Mouse (Mus musculus) embryonic facial prominence, embryonic 13.5 days (tissue): ENCODE results near the gene Lsm11. TPM values are rescaled to one million over a fixed set of nuclear protein-coding genes. Genes with fewer than 3 reads are reported as not detected.

Experiments
- ATAC-seq: fragments of 200-750 bp; cut with Nextera tagmentation; 2 replicates; pipeline ENCODE4 v1.8.0; 2017; ENCODE audit warnings: low read depth; ENCODE audit not compliant: insufficient number of reproducible peaks, insufficient read depth, low FRiP score, low TSS enrichment
- H3K27ac ChIP-seq: fragments of 300-500 bp; sonication (generic); 2 replicates; pipeline ENCODE4 v1.5.1; 2015; ENCODE audit warnings: moderate library complexity, mild to moderate bottlenecking, inconsistent platforms
- H3K27me3 ChIP-seq: fragments of 300-500 bp; sonication (generic); 2 replicates; pipeline ENCODE4 v1.6.1; 2015; ENCODE audit warnings: mild to moderate bottlenecking, inconsistent platforms
- H3K36me3 ChIP-seq: fragments of 300-500 bp; sonication (generic); 2 replicates; pipeline ENCODE4 v1.6.1; 2015; ENCODE audit warnings: mild to moderate bottlenecking, inconsistent platforms
- H3K4me1 ChIP-seq: fragments of 300-500 bp; sonication (generic); 2 replicates; pipeline ENCODE4 v1.6.1; 2015; ENCODE audit warnings: inconsistent platforms
- H3K4me2 ChIP-seq: fragments of 300-500 bp; sonication (generic); 2 replicates; pipeline ENCODE4 v1.6.1; 2015; ENCODE audit warnings: moderate library complexity, mild to moderate bottlenecking, inconsistent platforms
- H3K4me3 ChIP-seq: fragments of 300-500 bp; sonication (generic); 2 replicates; pipeline ENCODE4 v1.5.1; 2015; ENCODE audit warnings: mild to moderate bottlenecking, inconsistent platforms
- H3K9ac ChIP-seq: fragments of 300-500 bp; sonication (generic); 2 replicates; pipeline ENCODE4 v1.6.1; 2015; ENCODE audit warnings: mild to moderate bottlenecking, inconsistent platforms
- H3K9me3 ChIP-seq: fragments of 300-500 bp; sonication (generic); 2 replicates; pipeline ENCODE4 v1.6.1; 2016; ENCODE audit warnings: inconsistent platforms
- WGBS: fragments of 180-500 bp; shearing (Covaris S2); methylation state at CpG from one replicate; pipeline ENCODE4 v1.1.7; 2015; ENCODE audit warnings: mixed read lengths; 5-methylcytosine and 5-hydroxymethylcytosine counted together
- polyA plus RNA-seq: library from polyadenylated mRNA; unstranded; fragments of >200 nt; fragmentation: Nextera tagmentation; extraction: Ambion mirVana; gene quantifications from 2 replicates; pipeline ENCODE4 v1.2.1, GENCODE M21; 2015

Gene Lsm11
- polyA plus RNA-seq, 1 experiment from 2014 or later = 7.0 TPM

DNA sequence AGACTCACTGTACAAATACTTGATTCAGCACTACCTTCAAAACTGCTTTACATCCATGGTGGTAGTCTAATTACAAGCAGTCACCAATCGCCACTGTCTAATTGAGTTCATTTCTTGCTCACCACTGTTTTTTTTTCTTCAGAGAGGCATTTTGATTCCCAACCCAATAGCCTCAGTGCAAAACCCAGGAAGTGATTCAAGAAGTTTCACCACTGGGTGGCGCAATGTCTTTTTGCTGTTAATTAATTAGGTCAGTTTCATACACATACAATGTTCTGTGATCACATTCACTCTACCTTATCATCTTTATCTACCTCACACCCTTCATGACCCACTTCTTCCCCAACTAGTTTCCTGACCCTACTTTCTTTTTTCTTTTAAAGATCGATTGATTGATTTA is 14.9 kb upstream of the Lsm11 start:
- no peak for ATAC-seq
- 79% methylated on average over 3 of the region's 3 CpGs for WGBS
- Histone ChIP-seq H3K27me3 (no peaks in the 10 kb centered on the region), H3K9me3 (no peaks in the 10 kb centered on the region), H3K36me3 (no peaks in the 10 kb centered on the region), H3K4me3 (no peak overlapping the region), H3K4me1 (peaks cover 3% of the 10 kb centered on the region; the same call in 1 of the 2 replicates), H3K9ac (no peak overlapping the region), H3K27ac (no peak overlapping the region), H3K4me2 (no peak overlapping the region)

DNA sequence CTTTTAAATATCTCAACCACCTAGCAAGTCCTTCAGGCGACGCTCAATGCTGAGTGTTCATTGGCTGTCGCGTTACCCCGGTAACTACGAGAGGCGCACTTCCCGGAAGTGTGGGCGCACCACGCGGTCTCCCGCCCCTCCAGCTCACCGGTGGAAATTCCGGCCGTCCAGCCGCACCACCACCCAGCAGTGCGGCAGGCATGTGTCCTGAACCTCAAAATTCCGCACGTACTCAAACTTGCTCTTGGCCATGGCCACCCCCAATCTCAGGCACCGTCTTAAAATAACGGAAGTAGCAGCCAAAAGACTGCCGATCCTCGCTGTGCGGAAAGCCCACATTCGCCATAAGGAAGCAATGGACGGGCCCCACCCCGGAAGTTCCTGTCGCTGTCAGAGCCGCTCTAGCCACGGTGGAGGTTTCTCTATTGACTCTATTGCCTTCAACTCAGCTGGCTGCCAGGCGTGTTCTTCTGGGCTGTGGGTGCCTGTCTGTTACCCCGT is 10.4 kb upstream of the Lsm11 start, which contains the start of gene Thg1l:
Thg1l (minus strand) TSS at position 368 of the 501 bp plus-strand sequence.
- Histone ChIP-seq H3K36me3 (peaks cover 19% of the 10 kb centered on the region), H3K4me2 (peak within 1 kb of the TSS; percentile 64), H3K27ac (no peak within 1 kb of the TSS), H3K4me3 (peak within 1 kb of the TSS; percentile 66), H3K4me1 (peaks cover 3% of the 10 kb centered on the region; the same call in 1 of the 2 replicates), H3K27me3 (no peaks in the 10 kb centered on the region), H3K9me3 (no peaks in the 10 kb centered on the region), H3K9ac (peak within 1 kb of the TSS; percentile 70)
- under 1% methylated on average over 32 of the region's 32 CpGs for WGBS
- peak; percentile 96 for ATAC-seq

DNA sequence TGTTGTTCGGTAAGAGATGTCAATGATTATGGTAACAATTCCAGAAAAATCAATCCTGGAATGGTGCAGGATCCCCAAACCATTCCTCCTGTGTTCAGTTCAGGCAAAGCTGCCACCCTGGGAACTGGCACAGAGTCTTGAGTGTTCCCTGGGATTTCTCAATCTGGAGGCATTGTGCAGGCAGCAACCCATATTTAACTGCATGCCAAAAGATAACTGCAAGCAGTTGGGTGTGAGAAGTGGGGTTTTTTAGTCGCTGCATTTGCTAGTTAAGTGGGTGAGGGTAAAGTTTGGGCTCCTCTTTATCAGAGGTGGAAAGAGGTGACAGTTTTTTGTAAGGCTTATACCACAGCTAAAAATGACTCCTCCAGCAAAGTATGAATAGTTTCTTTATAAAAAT is 2.8 kb upstream of the Lsm11 start:
- no peaks in the 10 kb centered on the region for H3K27me3 ChIP-seq
- WGBS = 88% methylated on average over 2 of the region's 2 CpGs

DNA sequence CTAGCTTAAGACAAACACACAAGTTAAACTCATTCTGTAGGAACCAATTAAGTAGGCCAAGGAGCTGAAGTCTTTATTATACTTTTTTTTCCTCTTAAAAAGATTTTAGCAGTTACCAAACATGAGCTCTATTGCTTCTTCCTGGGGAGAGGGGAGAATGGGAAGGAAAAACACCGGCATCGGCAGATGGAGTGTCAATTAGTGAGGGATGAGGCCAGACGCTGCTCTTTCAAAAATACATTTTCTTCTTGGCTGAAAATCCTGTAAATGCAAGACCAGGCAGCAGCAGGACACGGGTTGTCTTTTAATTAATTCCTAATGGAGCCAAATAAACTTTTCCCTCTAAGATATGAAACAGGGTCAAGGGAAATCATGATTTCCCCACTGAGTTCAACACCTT is 2.1 kb upstream of the Lsm11 start:
- ATAC-seq = no peak

More for the DNA sequence above, 2.8 kb upstream of the Lsm11 start:
- Histone ChIP-seq H3K27ac (no peak overlapping the region), H3K9me3 (no peaks in the 10 kb centered on the region), H3K4me3 (no peak overlapping the region), H3K4me1 (peaks cover 12% of the 10 kb centered on the region), H3K4me2 (no peak overlapping the region), H3K9ac (no peak overlapping the region), H3K36me3 (peaks cover 36% of the 10 kb centered on the region)
- ATAC-seq = no peak

DNA sequence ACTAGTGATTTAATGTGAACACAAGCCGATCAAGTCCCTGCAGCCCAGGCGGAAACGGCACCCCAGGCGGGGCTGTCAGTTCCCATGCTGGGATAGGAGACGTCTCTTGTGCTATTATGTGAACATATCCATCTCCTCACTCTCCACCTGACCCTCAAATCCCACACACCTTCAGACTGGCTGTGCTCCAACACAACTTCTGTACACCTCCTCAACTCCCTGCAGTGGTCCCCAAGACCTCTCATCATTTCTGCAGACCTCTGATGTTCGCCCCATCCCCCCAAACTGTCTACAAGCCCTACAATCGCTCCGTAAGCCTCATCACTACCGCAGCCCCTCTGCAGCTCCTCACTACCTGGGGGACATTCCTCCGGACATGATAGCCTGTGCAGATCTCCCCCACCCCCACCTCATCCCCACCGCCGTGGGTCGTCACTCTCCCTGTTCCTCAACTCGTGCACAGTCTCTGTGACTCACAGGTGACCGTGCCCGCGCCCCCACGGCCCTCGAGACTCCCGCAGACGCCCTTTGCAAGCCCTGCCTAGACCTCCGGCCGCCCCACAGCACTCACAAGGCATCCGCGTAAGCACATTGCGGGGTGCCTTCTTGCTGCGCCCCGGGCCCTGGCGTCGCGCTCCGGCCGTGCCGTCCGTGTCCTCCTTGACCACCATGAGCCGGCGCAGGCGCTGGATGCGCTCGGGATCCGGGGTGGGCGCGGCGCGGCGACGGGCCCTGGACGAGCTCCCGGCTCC is 668 bp downstream of the Lsm11 start:
- under 1% methylated on average over 49 of the region's 49 CpGs for WGBS
- Histone ChIP-seq H3K36me3 (peaks cover 16% of the 10 kb centered on the region; the same call in 1 of the 2 replicates), H3K4me2 (peak overlapping the region; percentile 87), H3K4me3 (peak overlapping the region; percentile 90), H3K27ac (peak overlapping the region; percentile 57; the same call in 1 of the 2 replicates), H3K4me1 (peaks cover 12% of the 10 kb centered on the region), H3K27me3 (no peaks in the 10 kb centered on the region), H3K9me3 (no peaks in the 10 kb centered on the region), H3K9ac (peak overlapping the region; percentile 89)
- peak; percentile 63 for ATAC-seq

More for the DNA sequence above, 2.1 kb upstream of the Lsm11 start:
- peaks cover 30% of the 10 kb centered on the region for H3K36me3 ChIP-seq
- 83% methylated on average over 4 of the region's 4 CpGs for WGBS
- no peaks in the 10 kb centered on the region for H3K9me3 ChIP-seq
- H3K9ac ChIP-seq = no peak overlapping the region
- no peak overlapping the region for H3K4me3 ChIP-seq
- no peaks in the 10 kb centered on the region for H3K27me3 ChIP-seq
- H3K4me1 ChIP-seq = peaks cover 12% of the 10 kb centered on the region
- H3K27ac ChIP-seq = no peak overlapping the region
- no peak overlapping the region for H3K4me2 ChIP-seq

DNA sequence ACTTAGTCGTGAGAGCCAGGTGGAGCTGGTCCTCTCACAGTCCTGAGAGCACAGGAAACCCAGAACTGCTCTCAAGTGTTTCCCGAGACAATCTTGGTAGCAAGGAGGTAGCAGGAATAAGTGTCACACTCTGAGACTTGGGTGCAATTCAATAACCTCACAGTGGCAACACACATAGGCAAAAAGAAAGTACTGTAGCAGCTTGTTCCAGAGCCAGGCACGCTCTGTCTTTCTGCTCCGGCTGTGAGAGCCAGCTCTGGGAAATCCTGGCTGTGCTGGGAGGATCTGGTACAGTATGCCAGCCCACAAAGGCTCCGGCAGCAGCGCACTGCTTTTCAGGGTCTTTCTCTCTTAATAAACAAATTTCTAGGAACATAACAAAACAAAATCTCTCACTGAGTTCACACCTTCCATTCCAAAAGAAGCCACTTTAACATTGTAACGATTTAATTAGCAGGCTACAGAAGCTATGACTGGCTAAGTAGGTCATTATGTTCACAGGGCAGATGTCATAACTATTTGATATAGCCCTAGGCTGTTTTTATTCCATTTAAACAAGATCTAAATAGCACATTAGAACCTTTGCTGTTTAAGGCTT is 1.5 kb downstream of the Lsm11 start:
- Histone ChIP-seq H3K27me3 (no peaks in the 10 kb centered on the region), H3K9ac (peak overlapping the region; percentile 89; the same call in 1 of the 2 replicates), H3K4me2 (peak overlapping the region; percentile 87), H3K27ac (no peak overlapping the region), H3K36me3 (peaks cover 13% of the 10 kb centered on the region; the same call in 1 of the 2 replicates), H3K4me1 (peaks cover 12% of the 10 kb centered on the region), H3K9me3 (no peaks in the 10 kb centered on the region), H3K4me3 (peak overlapping the region; percentile 90)
- ATAC-seq = no peak
- WGBS = 65% methylated on average over 7 of the region's 7 CpGs

DNA sequence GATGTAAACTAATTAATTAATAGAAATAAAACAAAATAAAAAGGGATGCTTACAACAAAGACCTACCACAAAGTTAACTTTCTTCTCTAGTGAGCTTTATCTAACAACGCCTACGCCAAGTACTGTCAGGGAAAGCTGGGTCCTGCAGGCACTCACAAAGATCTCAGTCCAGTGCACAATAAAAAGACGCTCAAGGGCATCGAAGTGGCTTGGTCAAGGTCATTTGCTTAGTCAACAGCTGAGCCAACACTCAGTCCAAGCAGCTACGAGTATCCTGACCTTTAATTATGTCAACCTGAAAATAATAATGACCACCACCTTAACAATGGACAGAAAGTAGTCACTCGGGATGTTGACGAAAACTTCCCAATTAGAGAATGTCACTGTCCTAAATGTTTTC is 2.5 kb downstream of the Lsm11 start:
- no peak overlapping the region for H3K4me2 ChIP-seq
- no peak overlapping the region for H3K9ac ChIP-seq
- no peak for ATAC-seq
- WGBS = 86% methylated on average over 7 of the region's 7 CpGs
- no peaks in the 10 kb centered on the region for H3K27me3 ChIP-seq
- no peak overlapping the region for H3K4me3 ChIP-seq
- H3K27ac ChIP-seq = no peak overlapping the region
- H3K4me1 ChIP-seq = peaks cover 12% of the 10 kb centered on the region
- H3K9me3 ChIP-seq = no peaks in the 10 kb centered on the region
- H3K36me3 ChIP-seq = peaks cover 17% of the 10 kb centered on the region

DNA sequence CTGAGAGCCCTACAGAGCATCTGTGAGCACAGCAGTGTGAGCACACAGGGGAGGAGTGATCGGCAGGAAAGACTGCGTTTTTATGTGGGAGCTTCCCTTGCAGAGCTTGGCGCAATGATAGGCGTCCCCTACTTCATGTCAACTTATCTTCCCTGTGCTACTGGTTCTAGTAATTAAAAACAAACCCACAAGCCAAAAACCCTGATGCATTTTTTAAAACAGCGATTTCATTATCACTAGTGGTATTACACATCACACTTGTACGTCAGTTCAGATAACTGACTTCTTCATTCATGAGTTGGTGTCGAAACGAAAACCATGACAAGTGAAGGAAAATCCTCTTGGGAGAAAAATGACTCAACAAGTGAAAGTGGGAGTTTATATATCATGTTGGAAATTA is 5.8 kb downstream of the Lsm11 start:
- WGBS = 88% methylated on average over 8 of the region's 8 CpGs
- Histone ChIP-seq H3K27ac (no peak overlapping the region), H3K4me2 (no peak overlapping the region), H3K4me3 (no peak overlapping the region), H3K9ac (no peak overlapping the region), H3K9me3 (no peaks in the 10 kb centered on the region), H3K36me3 (peaks cover 48% of the 10 kb centered on the region), H3K27me3 (no peaks in the 10 kb centered on the region), H3K4me1 (peaks cover 12% of the 10 kb centered on the region)
- ATAC-seq = no peak

DNA sequence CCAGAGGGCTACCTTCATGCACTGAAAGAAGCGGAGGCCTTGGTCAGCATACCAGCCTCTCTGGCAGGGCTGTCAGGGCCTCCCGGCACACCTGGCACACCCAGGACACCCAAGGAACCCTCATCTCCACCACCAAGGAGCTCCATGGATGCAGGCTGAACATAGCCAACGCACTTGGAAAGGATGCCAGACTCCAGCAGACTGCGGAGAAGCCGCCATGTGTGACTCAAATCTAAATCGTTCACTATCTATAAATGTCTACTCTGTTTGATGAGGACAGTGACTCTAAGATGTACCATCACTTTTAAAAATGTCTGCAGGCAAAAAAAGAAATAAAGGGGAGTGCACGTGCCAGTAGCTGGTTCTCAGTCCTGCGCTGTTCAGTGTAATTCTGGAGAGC is 7.3 kb downstream of the Lsm11 start:
- Histone ChIP-seq H3K27ac (no peak overlapping the region), H3K4me3 (no peak overlapping the region), H3K27me3 (no peaks in the 10 kb centered on the region), H3K4me1 (no peaks in the 10 kb centered on the region), H3K36me3 (peaks cover 61% of the 10 kb centered on the region), H3K4me2 (no peak overlapping the region), H3K9me3 (no peaks in the 10 kb centered on the region), H3K9ac (no peak overlapping the region)
- no peak for ATAC-seq
- WGBS = 94% methylated on average over 8 of the region's 8 CpGs

DNA sequence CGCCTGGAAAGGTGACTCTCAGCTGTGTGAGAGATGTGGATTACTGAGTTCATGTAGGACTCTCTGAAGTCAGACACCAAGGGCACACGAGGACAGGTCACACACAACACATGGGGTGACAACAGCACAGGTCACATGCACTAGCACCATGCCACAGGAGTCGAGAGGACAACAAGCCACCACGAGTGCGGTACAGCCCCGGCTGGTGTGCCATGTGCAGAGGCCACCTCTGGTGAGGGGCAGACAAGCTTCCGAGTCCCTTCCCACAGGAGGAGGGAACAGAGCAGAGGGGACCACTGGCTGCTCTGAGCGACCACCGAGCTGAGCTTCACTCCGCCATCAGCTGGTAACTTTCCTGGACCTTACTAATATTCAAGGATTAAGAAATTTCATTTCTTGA is 12.0 kb downstream of the Lsm11 start:
- no peak overlapping the region for H3K27ac ChIP-seq
- no peaks in the 10 kb centered on the region for H3K4me1 ChIP-seq
- peaks cover 73% of the 10 kb centered on the region for H3K36me3 ChIP-seq
- no peak overlapping the region for H3K4me3 ChIP-seq
- H3K4me2 ChIP-seq = no peak overlapping the region
- ATAC-seq = no peak
- WGBS = 89% methylated on average over 10 of the region's 10 CpGs
- no peaks in the 10 kb centered on the region for H3K9me3 ChIP-seq
- no peaks in the 10 kb centered on the region for H3K27me3 ChIP-seq
- no peak overlapping the region for H3K9ac ChIP-seq

DNA sequence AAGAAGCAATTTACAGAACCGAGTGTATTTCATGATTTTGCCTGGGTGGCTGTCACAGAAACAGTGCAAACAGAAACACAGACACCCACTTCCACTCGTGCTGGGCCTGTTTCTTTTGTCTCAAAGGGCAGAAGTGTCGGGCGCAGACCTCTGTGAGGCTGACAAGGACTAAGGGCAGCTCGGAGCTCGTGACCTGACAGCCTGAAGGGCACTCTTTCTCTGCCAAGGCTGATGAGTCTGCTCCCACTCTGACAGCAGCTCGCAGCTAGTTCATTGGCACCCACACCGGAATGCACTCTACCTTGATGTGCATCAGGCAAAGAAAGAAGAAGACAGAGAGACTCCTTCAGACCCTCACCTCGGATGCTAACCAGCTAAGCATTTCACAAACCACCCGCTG is 15.2 kb downstream of the Lsm11 start:
- peaks cover 42% of the 10 kb centered on the region for H3K36me3 ChIP-seq
- no peak overlapping the region for H3K27ac ChIP-seq
- no peaks in the 10 kb centered on the region for H3K4me1 ChIP-seq
- H3K9me3 ChIP-seq = no peaks in the 10 kb centered on the region
- no peak overlapping the region for H3K4me3 ChIP-seq
- no peak overlapping the region for H3K4me2 ChIP-seq
- WGBS = 84% methylated on average over 10 of the region's 10 CpGs
- H3K9ac ChIP-seq = no peak overlapping the region
- H3K27me3 ChIP-seq = no peaks in the 10 kb centered on the region
- ATAC-seq = no peak

DNA sequence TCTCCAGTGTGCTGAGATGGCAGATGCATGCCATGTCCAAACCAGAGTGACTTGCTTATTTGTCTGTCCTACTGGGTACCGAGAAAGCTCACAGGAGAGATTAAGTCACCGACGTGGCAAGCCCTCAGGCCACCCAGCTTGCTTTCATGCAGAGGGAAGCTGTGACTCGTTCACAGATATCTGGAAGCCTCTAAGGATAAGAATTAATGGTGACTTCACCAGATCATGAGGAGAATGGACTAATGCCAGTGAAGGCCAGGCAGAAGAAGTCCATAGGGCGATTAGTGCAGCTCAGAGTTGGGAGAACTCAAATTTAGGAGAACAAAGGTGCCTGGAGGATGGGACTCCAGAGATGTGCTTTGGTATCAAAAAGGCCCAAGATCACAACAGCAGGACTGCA is 17.3 kb downstream of the Lsm11 start:
- no peak for ATAC-seq
- Histone ChIP-seq H3K4me2 (no peak overlapping the region), H3K36me3 (peaks cover 24% of the 10 kb centered on the region), H3K9me3 (no peaks in the 10 kb centered on the region), H3K4me1 (no peaks in the 10 kb centered on the region), H3K9ac (no peak overlapping the region), H3K27ac (no peak overlapping the region), H3K4me3 (no peak overlapping the region), H3K27me3 (no peaks in the 10 kb centered on the region)
- 54% methylated on average over 5 of the region's 5 CpGs for WGBS
